Mouse (Mus musculus) kidney, embryonic 14.5 days (tissue): Measurements from ENCODE around the gene Slc6a18. TPM values are rescaled to one million over a fixed set of nuclear protein-coding genes. Genes with fewer than 3 reads are reported as not detected.
A peak's percentile ranks its signal among the peaks of the same experiment; 100 is the strongest.

Source experiments
- ATAC-seq: fragments of 200-750 bp; cut with Nextera tagmentation; 2 replicates; pipeline ENCODE4 v1.8.0; 2017; ENCODE audit warnings: moderate number of reproducible peaks, mild to moderate bottlenecking, moderate TSS enrichment, moderate library complexity; ENCODE audit not compliant: low FRiP score, low TSS enrichment
- H3K27ac ChIP-seq: fragments of 300-500 bp; sonication (generic); 2 replicates; pipeline ENCODE4 v1.5.1; 2014; ENCODE audit warnings: low read depth, mild to moderate bottlenecking, low read length, moderate library complexity, mixed read lengths
- H3K27me3 ChIP-seq: fragments of 300-500 bp; sonication (generic); 2 replicates; pipeline ENCODE4 v1.6.1; 2014; ENCODE audit warnings: mild to moderate bottlenecking, low read length; ENCODE audit not compliant: control insufficient read depth, insufficient read depth
- H3K36me3 ChIP-seq: fragments of 300-500 bp; sonication (generic); 2 replicates; pipeline ENCODE4 v1.6.1; 2014; ENCODE audit warnings: low read length, mixed read lengths; ENCODE audit not compliant: control insufficient read depth, insufficient read depth
- H3K4me1 ChIP-seq: fragments of 300-500 bp; sonication (generic); 2 replicates; pipeline ENCODE4 v1.6.1; 2014; ENCODE audit warnings: low read length, mixed read lengths; ENCODE audit not compliant: control insufficient read depth, insufficient read depth
- H3K4me2 ChIP-seq: fragments of 300-500 bp; sonication (generic); replicated peaks from 2 replicates; pipeline ENCODE4 v1.6.1; 2014; ENCODE audit warnings: low read depth, mild to moderate bottlenecking, low read length
- H3K4me3 ChIP-seq: fragments of 300-500 bp; sonication (generic); 2 replicates; pipeline ENCODE4 v1.5.1; 2014; ENCODE audit warnings: mild to moderate bottlenecking, low read length
- H3K9ac ChIP-seq: fragments of 300-500 bp; sonication (generic); 2 replicates; pipeline ENCODE4 v1.6.1; 2014; ENCODE audit warnings: low read depth, mild to moderate bottlenecking, low read length, moderate library complexity
- H3K9me3 ChIP-seq: fragments of 300-500 bp; sonication (generic); 2 replicates; pipeline ENCODE4 v1.6.1; 2016; ENCODE audit warnings: low read length; ENCODE audit not compliant: control insufficient read depth
- WGBS: fragments of 180-500 bp; shearing (Covaris S2); extraction: QIAGEN DNeasy Blood & Tissue Kit; methylation state at CpG from one replicate; pipeline ENCODE4 v1.1.7; 2014; 5-methylcytosine and 5-hydroxymethylcytosine counted together
- polyA plus RNA-seq: library from polyadenylated mRNA; unstranded; fragments of >200 nt; fragmentation: Nextera tagmentation; extraction: Ambion mirVana; gene quantifications from 2 replicates; pipeline ENCODE4 v1.2.1, GENCODE M21; 2014

The Slc6a18 gene
- polyA plus RNA-seq, 1 experiment from 2014 or later, result 5.2 TPM

DNA sequence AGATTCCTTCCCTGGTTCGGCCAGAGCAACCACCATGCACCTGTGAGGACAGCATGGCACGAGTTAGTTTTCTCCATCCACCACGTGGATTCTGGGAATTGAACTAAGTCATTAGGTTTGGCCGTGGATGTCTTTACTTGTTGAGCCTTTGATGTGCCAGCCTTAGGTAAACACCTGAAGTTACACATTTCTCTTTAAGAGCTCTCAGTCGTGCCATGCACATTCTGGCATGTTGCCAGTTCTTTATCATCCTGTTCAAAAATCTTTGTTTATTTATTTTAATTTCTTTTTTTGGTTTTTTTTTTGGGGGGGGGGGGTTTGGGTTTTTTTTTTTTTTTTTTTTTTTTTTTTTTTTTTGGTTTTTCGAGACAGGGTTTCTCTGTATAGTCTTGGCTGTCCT lies 40.0 kb downstream of the Slc6a18 start:
- no peak overlapping the region for H3K9ac ChIP-seq
- WGBS, result 81% methylated on average over 5 of the region's 6 CpGs
- no peak overlapping the region for H3K27ac ChIP-seq
- no peak overlapping the region for H3K4me2 ChIP-seq
- H3K27me3 ChIP-seq, result no peaks in the 10 kb centered on the region
- H3K4me3 ChIP-seq, result no peak overlapping the region
- ATAC-seq, result no peak
- peaks cover 10% of the 10 kb centered on the region; the same call in 1 of the 2 replicates for H3K36me3 ChIP-seq
- H3K4me1 ChIP-seq, result no peaks in the 10 kb centered on the region
- no peaks in the 10 kb centered on the region for H3K9me3 ChIP-seq

DNA sequence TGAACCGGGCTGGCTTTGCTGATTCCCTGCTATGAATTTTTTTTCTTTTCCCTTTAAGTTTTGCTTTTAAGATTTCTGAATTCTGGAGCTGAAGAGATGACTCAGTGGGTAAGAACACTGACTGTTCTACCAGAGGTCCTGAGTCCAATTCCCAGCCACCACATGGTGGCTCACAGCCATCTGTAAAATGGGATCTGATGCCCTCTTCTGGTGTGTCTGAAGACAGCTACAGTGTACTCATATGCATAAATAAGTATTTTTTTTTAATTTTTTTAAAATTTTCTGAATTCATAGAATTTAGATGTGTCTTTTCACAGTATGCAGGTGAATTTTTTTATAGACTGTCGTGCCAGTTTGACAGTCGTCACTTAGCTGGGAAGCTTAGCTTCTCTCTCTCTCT lies 46.0 kb downstream of the Slc6a18 start:
- no peak for ATAC-seq
- peaks cover 13% of the 10 kb centered on the region; the same call in 1 of the 2 replicates for H3K36me3 ChIP-seq

DNA sequence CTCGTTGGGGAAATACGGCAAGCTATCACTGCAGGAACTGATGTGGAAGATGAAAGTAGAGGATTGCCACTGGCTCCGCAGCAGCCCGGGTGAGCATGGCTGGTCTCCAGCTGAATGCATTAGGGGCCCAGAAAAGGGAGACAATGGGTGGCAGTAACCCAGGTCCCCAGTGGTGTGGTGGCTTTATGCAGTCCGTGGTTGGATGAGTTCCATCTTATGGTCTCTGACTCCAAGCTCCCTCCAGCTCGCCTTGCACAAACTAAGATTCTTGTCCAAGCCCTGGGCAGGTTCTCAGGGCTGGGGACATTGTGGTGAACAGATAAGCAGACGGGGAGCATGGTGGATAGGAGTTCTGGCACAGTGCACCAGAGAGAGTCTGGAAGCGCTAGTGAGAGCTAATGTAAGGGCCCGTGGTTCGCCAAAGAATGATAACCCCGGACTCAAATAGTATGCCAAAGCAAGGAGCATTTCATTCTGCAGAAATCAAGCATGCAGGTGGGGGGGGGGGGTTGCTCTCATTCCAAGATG lies 49.2 kb downstream of the Slc6a18 start:
- no peak for ATAC-seq
- Histone ChIP-seq H3K4me2 (no peak overlapping the region), H3K27me3 (no peaks in the 10 kb centered on the region), H3K27ac (no peak overlapping the region), H3K9me3 (no peaks in the 10 kb centered on the region), H3K9ac (no peak overlapping the region), H3K4me3 (no peak overlapping the region), H3K36me3 (peaks cover 3% of the 10 kb centered on the region; the same call in 1 of the 2 replicates), H3K4me1 (0 out of 2 replicates have a peak, but pooled peaks cover 10% of the 10 kb centered on the region)
- 84% methylated on average over 11 of the region's 11 CpGs for whole genome bisulfite sequencing

More for the DNA sequence above, 46.0 kb downstream of the Slc6a18 start:
- no peak overlapping the region for H3K4me2 ChIP-seq
- H3K27me3 ChIP-seq, result no peaks in the 10 kb centered on the region
- H3K27ac ChIP-seq, result no peak overlapping the region
- 0 out of 2 replicates have a peak, but pooled peaks cover 10% of the 10 kb centered on the region for H3K4me1 ChIP-seq
- 91% methylated on average over 3 of the region's 3 CpGs for WGBS
- H3K9me3 ChIP-seq, result no peaks in the 10 kb centered on the region
- no peak overlapping the region for H3K9ac ChIP-seq
- H3K4me3 ChIP-seq, result no peak overlapping the region

DNA sequence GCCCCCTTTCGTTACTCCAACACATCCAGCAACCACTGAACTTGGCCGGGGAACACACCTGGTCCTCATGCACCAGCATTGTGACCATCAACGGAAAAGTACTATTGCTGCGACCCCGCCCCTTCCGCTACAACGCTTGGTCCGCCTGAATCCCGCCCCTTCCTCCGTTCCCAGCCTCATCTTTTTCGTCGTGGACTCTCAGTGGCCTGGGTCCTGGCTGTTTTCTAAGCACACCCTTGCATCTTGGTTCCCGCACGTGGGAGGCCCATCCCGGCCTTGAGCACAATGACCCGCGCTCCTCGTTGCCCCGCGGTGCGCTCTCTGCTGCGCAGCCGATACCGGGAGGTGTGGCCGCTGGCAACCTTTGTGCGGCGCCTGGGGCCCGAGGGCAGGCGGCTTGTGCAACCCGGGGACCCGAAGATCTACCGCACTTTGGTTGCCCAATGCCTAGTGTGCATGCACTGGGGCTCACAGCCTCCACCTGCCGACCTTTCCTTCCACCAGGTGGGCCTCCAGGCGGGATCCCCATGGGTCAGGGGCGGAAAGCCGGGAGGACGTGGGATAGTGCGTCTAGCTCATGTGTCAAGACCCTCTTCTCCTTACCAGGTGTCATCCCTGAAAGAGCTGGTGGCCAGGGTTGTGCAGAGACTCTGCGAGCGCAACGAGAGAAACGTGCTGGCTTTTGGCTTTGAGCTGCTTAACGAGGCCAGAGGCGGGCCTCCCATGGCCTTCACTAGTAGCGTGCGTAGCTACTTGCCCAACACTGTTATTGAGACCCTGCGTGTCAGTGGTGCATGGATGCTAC lies 50.9 kb downstream of the Slc6a18 start, which contains the start of gene Tert:
TSS of gene Tert (plus strand) at position 167 of the 805 bp plus-strand sequence.
- H3K4me1 ChIP-seq, result 0 out of 2 replicates have a peak, but pooled peaks cover 10% of the 10 kb centered on the region
- H3K27ac ChIP-seq, result no peak within 1 kb of the TSS
- peak within 1 kb of the TSS; percentile 85 for H3K4me2 ChIP-seq
- H3K36me3 ChIP-seq, result peaks cover 3% of the 10 kb centered on the region; the same call in 1 of the 2 replicates
- H3K4me3 ChIP-seq, result peak within 1 kb of the TSS; percentile 69
- ATAC-seq, result peak; percentile 88
- WGBS, result 9% methylated on average over 47 of the region's 47 CpGs
- peak within 1 kb of the TSS; percentile 73 for H3K9ac ChIP-seq
- H3K9me3 ChIP-seq, result no peaks in the 10 kb centered on the region
- no peaks in the 10 kb centered on the region for H3K27me3 ChIP-seq

DNA sequence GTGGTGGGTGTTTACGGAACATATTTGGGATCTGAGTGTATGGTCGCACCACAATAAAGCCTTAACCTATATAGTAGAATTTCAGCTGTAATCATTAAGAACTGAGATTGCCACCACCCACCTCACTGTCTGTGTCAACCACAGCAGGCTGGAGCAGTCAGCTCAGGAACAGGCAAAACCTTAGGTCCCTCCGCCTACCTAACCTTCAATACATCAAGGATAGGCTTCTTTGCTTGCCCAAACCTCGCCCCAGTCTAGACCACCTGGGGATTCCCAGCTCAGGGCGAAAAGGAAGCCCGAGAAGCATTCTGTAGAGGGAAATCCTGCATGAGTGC lies 51.4 kb downstream of the Slc6a18 start:
- peak overlapping the region; percentile 69 for H3K4me3 ChIP-seq
- peaks cover 3% of the 10 kb centered on the region; the same call in 1 of the 2 replicates for H3K36me3 ChIP-seq
- no peak; the same call in 1 of the 2 replicates for ATAC-seq
- peak overlapping the region; percentile 73 for H3K9ac ChIP-seq
- no peaks in the 10 kb centered on the region for H3K9me3 ChIP-seq
- peak overlapping the region; percentile 85 for H3K4me2 ChIP-seq
- 0 out of 2 replicates have a peak, but pooled peaks cover 10% of the 10 kb centered on the region for H3K4me1 ChIP-seq
- WGBS, result 40% methylated on average over 6 of the region's 6 CpGs
- H3K27ac ChIP-seq, result no peak overlapping the region
- no peaks in the 10 kb centered on the region for H3K27me3 ChIP-seq

DNA sequence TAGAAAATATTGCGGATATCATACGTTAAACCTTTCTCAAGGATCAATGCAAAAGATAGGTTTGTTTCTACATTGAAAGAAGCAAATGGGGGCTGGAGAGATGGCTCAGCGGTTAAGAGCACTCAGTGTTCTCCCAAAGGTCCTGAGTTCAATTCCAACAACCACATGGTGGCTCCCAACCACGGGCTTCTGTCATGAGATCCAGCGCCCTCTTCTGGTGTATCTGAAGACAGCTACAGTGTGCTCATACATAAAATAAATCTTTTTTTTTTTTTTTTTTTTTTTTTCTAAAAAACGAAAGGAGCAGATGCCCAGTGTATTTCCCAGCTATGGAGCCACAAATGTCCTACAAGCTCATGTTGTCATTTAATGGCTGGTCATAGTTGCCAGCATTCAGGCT lies 57.2 kb downstream of the Slc6a18 start:
- Histone ChIP-seq H3K27me3 (no peaks in the 10 kb centered on the region), H3K36me3 (peaks cover 50% of the 10 kb centered on the region), H3K9me3 (no peaks in the 10 kb centered on the region), H3K4me3 (no peak overlapping the region), H3K9ac (no peak overlapping the region), H3K4me1 (no peaks in the 10 kb centered on the region), H3K4me2 (no peak overlapping the region), H3K27ac (no peak overlapping the region)
- ATAC-seq, result no peak
- 68% methylated on average over 6 of the region's 6 CpGs for WGBS

DNA sequence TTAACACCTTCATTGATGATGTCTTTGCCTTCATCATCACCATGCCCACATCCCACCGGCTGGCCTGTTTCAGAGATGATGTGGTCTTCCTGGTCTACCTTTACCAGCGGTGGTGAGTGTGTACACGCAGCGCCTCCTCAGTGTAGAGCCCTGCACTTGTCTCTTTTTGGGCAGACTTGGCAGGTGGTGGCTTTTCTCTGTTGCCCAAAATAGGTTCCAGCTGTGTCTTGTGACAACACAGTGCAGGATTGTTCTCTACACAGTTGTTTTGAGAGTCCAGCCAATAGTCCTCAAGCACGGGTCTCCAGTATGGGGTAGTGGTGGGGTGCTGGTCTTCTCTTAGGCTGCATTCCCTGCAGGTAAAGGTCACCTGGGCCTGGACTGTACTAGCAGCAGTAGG lies 59.4 kb downstream of the Slc6a18 start:
- WGBS, result 93% methylated on average over 5 of the region's 5 CpGs
- Histone ChIP-seq H3K9me3 (no peaks in the 10 kb centered on the region), H3K4me1 (no peaks in the 10 kb centered on the region)

More for the DNA sequence above, 59.4 kb downstream of the Slc6a18 start:
- H3K4me3 ChIP-seq, result no peak overlapping the region
- H3K9ac ChIP-seq, result no peak overlapping the region
- no peak for ATAC-seq
- no peak overlapping the region for H3K4me2 ChIP-seq
- no peaks in the 10 kb centered on the region for H3K27me3 ChIP-seq
- H3K27ac ChIP-seq, result no peak overlapping the region
- peaks cover 73% of the 10 kb centered on the region for H3K36me3 ChIP-seq
